Mouse (Mus musculus) gastrocnemius, postnatal 25 days (tissue): ENCODE results near the gene Cyfip2. TPM values are rescaled to one million over a fixed set of nuclear protein-coding genes. Genes with fewer than 3 reads are reported as not detected.
"Not testable (repeated sequence)": the region's sequence is repeated elsewhere in the genome, so short reads cannot be mapped to it uniquely, and the experiment has no call there.

ENCODE experiments used
- DNase-seq: peaks from one replicate; pipeline ENCODE4 v3.0.0; 2022
- microRNA-seq, 2 experiments: library from miRNA; unstranded; fragments of <30 nt; microRNA quantifications; one replicate each; pipeline ENCODE4 v1.2.0; 2021; ENCODE audit warnings: borderline replicate concordance in 2 of 2
- total RNA-seq, 2 experiments: library from RNA; stranded (reverse); gene quantifications; 1 replicate in 1 of 2; 2 replicates in 1 of 2; pipeline ENCODE4 v1.2.3; 2021

Gene Cyfip2
- total RNA-seq, 2 experiments from 2014 or later = 0.54 to 0.90 TPM

- DNase-seq = no peak
Measured at GRCm38 (mm10) chr11:46184946-46185345, 127.7 kb downstream of the Cyfip2 start.

GRCm38 (mm10) chr11:46182031-46182430 is 130.6 kb downstream of the Cyfip2 start:
- DNase-seq = not testable (repeated sequence)

DNA sequence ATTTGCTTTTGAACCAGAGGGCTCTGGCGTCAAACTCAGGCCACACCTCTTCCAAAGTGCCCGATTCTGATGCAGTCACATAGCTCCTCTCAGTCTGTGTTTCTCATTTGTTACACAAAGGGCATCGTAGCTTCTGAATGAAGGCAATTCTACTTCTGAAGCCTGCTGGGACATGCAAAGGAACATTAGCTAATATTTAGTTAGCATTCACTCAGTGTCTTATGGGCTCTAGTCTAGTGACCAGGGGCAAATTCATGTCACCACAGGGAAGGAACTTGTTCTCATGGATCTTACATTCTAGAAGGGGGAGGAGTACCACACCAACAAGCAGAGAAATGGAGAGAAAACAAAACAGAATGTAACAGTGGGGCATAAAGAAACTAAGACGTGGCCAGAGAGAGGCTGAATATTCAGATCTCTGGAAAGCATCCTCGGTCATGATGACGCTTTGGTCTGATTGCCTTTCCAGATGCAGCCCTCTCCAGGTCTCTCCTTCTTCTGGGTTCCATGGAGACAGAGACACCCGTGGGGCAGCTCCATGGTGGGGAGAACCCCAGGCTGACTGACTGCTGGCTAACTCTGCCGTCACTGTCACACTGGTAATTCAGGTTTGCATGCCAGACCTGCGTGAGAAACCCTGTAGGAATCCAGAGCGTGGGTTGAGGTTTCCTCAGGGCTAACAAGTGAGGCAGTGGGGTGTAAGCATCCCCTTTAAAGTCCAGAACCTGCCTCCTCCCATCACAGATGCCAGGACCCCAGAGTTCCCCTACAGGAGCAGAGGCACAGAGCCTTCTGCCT is 135.2 kb downstream of the Cyfip2 start:
- DNase-seq = no peak

DNA sequence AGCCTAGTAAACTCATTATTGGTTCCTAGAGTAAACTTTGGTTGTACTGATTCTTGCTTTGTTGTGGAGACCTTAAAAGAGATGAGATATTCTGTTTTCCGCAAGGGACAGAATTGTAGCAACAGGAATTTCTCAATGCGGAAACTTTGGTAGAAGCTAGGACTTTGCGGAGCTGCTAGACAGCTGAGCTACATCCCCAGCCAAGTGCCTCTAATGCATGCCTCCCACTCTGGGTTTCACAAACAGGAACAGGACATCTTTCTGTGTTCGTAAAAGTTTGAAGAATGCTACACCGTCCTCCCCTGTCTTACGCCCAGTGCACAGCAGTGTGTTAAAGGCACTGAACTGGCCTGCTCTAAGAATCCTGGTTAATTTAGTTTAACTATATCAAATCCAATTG is 136.5 kb downstream of the Cyfip2 start:
- DNase-seq = no peak

DNA sequence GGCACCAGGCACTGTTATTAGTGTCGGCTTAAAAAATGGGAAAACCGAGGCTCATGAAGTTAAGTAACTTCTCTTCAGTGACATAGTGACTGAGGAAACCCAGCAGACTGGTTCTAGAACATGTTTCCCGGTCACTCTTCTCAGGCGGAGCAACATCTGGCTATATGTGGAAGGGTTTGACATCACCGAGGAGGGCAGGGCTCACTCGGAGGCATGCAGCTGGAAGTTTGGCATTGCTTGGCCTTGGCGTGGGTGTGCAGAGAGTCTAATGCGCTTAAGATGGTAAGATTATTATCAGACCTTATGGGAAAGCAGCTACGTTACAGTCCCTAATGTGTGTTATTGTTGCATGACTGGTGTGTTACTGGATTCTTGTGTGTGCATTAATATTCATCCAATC is 140.5 kb downstream of the Cyfip2 start:
- DNase-seq = no peak

DNA sequence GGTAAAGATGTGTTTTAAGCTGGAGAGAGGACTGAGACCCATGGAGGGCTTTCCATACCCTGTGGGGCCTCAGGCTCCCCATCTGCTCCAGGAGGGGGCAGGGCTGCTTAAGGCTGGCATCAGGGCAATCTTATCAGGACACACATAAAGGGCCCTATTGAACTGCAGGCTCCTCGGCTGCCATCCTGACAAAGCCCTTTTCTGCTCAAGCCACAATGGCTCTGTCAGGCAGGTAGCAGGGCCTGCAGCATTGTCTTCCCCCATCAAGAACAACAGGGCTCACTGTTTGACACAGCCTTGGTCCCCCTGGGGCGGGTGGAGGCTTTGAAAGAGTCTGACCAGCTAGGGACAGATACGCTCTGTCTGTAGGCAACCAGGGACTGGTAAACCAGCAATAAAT is 142.8 kb downstream of the Cyfip2 start:
- no peak for DNase-seq

GRCm38 (mm10) chr11:46168506-46168905 is 144.2 kb downstream of the Cyfip2 start:
- DNase-seq = no peak

DNA sequence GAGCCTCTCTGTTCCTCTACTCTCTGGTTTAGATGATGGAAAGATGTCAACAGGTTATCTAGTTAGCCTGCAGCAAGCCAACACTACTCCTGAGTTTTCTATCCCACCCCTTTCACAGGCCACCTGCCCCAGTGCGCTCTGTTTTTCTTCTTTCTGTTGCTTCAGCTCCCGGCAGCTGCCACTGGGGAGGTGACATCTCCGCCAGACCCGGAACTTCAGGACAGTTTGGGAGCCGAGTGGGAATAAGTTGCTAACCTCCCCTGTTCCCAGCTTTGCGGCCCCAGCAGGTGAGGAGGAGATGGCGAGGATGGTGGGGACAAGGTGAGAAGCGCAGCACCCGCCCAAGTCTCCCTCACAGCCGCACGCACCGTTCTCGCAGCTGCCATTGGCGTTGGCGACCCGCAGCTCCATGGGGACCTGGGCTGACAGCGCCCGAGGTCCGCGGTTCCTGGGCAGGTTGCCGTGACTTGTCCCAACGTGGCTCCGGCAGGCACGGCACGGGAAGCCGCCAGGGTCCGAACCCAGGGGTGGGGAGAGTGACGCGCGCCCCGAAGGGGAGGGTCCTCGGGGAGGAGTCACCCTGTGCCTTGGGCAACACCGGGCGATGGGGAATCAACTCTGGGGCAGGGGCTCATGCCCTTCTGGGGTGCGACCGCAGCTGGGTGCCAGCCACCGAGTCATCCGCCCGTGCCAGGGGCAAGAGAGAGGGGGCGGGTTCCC is 146.6 kb downstream of the Cyfip2 start, which contains the start of gene Nipal4:
Nipal4 (minus strand) TSS at position 643 of the 720 bp plus-strand sequence.
- DNase-seq = no peak

DNA sequence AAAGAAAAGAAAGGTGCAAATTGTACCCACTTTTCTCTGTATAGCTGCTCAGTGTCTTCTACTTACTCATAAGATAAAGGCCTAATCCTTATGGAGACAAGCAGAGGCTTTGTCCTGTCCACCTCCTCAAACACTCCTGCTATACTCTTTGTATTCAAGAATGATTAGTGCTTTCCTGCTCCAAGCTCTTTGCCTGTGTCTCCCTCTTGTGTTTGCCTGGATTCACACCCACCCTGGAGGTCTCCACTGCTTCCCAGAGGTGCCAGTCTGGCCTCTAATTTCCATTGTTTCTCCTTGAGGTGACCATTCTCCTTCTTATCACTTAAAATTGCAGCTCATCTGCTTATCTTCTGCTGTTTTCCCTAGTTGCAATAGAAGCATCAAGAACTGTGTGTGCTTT is 155.2 kb downstream of the Cyfip2 start:
- no peak for DNase-seq

GRCm38 (mm10) chr11:46156945-46157344 is 155.7 kb downstream of the Cyfip2 start:
- no peak for DNase-seq

- DNase-seq = no peak
Measured at GRCm38 (mm10) chr11:46146619-46147018, 166.0 kb downstream of the Cyfip2 start.

- no peak for DNase-seq
Measured at GRCm38 (mm10) chr11:46145163-46145875, 167.3 kb downstream of the Cyfip2 start.

Small RNA genes within 50 kb of the gene (microRNA-seq; reads per million reads assigned to microRNA genes)
- 0 reads per million in 2 experiments for gene Mir7239

Other genes with a start within 250 kb of the Cyfip2 start
- gene Nipal4, start 146.4 kb downstream of the Cyfip2 start, total RNA-seq = not detected
- gene Fndc9, start 77.3 kb downstream of the Cyfip2 start, total RNA-seq = not detected
- under 1 TPM in 1 of 2 experiments, not detected in 1; 0.08 TPM for gene Itk, start 76.7 kb upstream of the Cyfip2 start, total RNA-seq
- gene Fam71b, start 83.7 kb upstream of the Cyfip2 start, total RNA-seq = not detected
- gene Med7, start 124.1 kb upstream of the Cyfip2 start, total RNA-seq = 10 to 100 TPM; 13.6 to 16.1 TPM
- not detected for gene Havcr2, start 142.1 kb upstream of the Cyfip2 start, total RNA-seq
- not detected for gene Gm12169, start 211.4 kb upstream of the Cyfip2 start, total RNA-seq